Mouse (Mus musculus) limb, embryonic 13.5 days (tissue): ENCODE data around the gene Col15a1. TPM values are rescaled to one million over a fixed set of nuclear protein-coding genes. Genes with fewer than 3 reads are reported as not detected.

Source experiments
- ATAC-seq: fragments of 200-750 bp; cut with Nextera tagmentation; 2 replicates; pipeline ENCODE4 v1.8.0; 2017; ENCODE audit warnings: low read depth, moderate number of reproducible peaks, moderate TSS enrichment; ENCODE audit not compliant: low FRiP score
- H3K27ac ChIP-seq: fragments of 300-500 bp; sonication (generic); 2 replicates; pipeline ENCODE4 v1.5.1; 2015; ENCODE audit warnings: inconsistent platforms, mild to moderate bottlenecking, moderate library complexity
- H3K27me3 ChIP-seq: fragments of 300-500 bp; sonication (generic); 2 replicates; pipeline ENCODE4 v1.6.1; 2015; ENCODE audit warnings: mild to moderate bottlenecking, inconsistent platforms
- H3K36me3 ChIP-seq: fragments of 300-500 bp; sonication (generic); 2 replicates; pipeline ENCODE4 v1.6.1; 2015; ENCODE audit warnings: inconsistent platforms, mild to moderate bottlenecking, moderate library complexity
- H3K4me1 ChIP-seq: fragments of 300-500 bp; sonication (generic); 2 replicates; pipeline ENCODE4 v1.6.1; 2015; ENCODE audit warnings: inconsistent platforms
- H3K4me2 ChIP-seq: fragments of 300-500 bp; sonication (generic); replicated peaks from 2 replicates; pipeline ENCODE4 v1.6.1; 2015; ENCODE audit warnings: inconsistent platforms, mild to moderate bottlenecking, moderate library complexity
- H3K4me3 ChIP-seq: fragments of 300-500 bp; sonication (generic); 2 replicates; pipeline ENCODE4 v1.5.1; 2015; ENCODE audit warnings: moderate library complexity, mild to moderate bottlenecking, inconsistent platforms
- H3K9ac ChIP-seq: fragments of 300-500 bp; sonication (generic); 2 replicates; pipeline ENCODE4 v1.6.1; 2015; ENCODE audit warnings: mild to moderate bottlenecking, inconsistent platforms
- H3K9me3 ChIP-seq: fragments of 300-500 bp; sonication (generic); 2 replicates; pipeline ENCODE4 v1.6.1; 2016; ENCODE audit warnings: inconsistent platforms
- WGBS: fragments of 180-500 bp; shearing (Covaris S2); methylation state at CpG from one replicate; pipeline ENCODE4 v1.1.7; 2015; 5-methylcytosine and 5-hydroxymethylcytosine counted together
- polyA plus RNA-seq: library from polyadenylated mRNA; unstranded; fragments of >200 nt; fragmentation: Nextera tagmentation; extraction: Ambion mirVana; gene quantifications from 2 replicates; pipeline ENCODE4 v1.2.1, GENCODE M21; 2015

Col15a1 gene
- 19.1 and 19.3 TPM in 2 replicates for polyA plus RNA-seq

GRCm38 (mm10) chr4:47207969-47208420 is at the start of gene Col15a1:
TSS of gene Col15a1 (plus strand) at chr4:47208161.
- Histone ChIP-seq H3K4me2 (peak within 1 kb of the TSS; percentile 93), H3K4me1 (peaks cover 19% of the 10 kb centered on the region), H3K4me3 (peak within 1 kb of the TSS; percentile 56), H3K27me3 (peaks cover 83% of the 10 kb centered on the region), H3K27ac (no peak within 1 kb of the TSS), H3K9me3 (no peaks in the 10 kb centered on the region), H3K9ac (peak within 1 kb of the TSS; percentile 67), H3K36me3 (no peaks in the 10 kb centered on the region)
- under 1% methylated on average over 40 of the region's 45 CpGs for WGBS
- ATAC-seq: peak; percentile 46; the same call in 1 of the 2 replicates

DNA sequence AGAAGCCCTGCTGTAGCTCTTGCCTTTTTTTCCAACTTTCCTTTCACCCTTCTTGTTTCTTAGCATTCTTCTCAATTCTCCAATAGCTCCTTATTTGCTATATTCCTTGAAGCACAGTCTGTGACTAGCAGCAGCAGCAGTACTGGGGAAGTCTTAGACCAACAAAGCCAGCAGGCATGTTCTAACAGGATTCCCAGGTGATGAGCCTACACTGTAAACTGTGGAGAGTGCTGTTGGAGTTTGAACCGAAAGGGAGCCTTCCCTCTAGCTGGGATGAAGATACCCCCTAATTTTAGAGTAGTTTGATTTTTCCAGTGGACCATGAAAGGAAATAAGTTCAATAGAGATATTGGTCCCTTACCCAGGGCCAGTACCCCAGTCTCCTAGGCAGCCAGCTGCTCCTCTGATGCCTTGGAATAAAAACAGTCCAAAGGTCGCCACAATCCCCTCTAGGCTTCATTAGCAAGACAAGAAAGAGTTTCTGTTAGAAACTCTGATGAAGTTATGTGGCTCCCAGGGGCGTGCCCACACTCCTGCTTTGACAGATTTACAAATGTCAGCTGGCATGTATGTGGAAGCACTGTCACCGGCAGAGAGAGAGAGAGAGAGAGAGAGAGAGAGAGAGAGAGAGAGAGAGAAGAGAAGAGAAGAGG is 46.7 kb upstream of the Col15a1 start:
- Histone ChIP-seq H3K4me1 (peaks cover 8% of the 10 kb centered on the region; the same call in 1 of the 2 replicates), H3K27ac (no peak overlapping the region), H3K9me3 (0 out of 2 replicates have a peak, but pooled peaks cover 4% of the 10 kb centered on the region), H3K36me3 (no peaks in the 10 kb centered on the region), H3K27me3 (no peaks in the 10 kb centered on the region), H3K9ac (no peak overlapping the region), H3K4me2 (no peak overlapping the region), H3K4me3 (no peak overlapping the region)
- ATAC-seq: no peak
- 13% methylated on average over 3 of the region's 4 CpGs for WGBS

- no peak overlapping the region for H3K9ac ChIP-seq
- no peaks in the 10 kb centered on the region for H3K36me3 ChIP-seq
- H3K4me2 ChIP-seq: no peak overlapping the region
- H3K9me3 ChIP-seq: 0 out of 2 replicates have a peak, but pooled peaks cover 1% of the 10 kb centered on the region
- H3K4me3 ChIP-seq: no peak overlapping the region
- no peak overlapping the region for H3K27ac ChIP-seq
- WGBS: 60% methylated on average over 12 of the region's 12 CpGs
- H3K4me1 ChIP-seq: peaks cover 8% of the 10 kb centered on the region; the same call in 1 of the 2 replicates
- no peaks in the 10 kb centered on the region for H3K27me3 ChIP-seq
- ATAC-seq: no peak
Measured at GRCm38 (mm10) chr4:47161756-47162587, 46.0 kb upstream of the Col15a1 start.

- Histone ChIP-seq H3K9me3 (no peaks in the 10 kb centered on the region), H3K4me2 (no peak overlapping the region), H3K4me3 (no peak overlapping the region), H3K4me1 (peaks cover 8% of the 10 kb centered on the region), H3K9ac (no peak overlapping the region), H3K27me3 (no peaks in the 10 kb centered on the region), H3K36me3 (no peaks in the 10 kb centered on the region), H3K27ac (no peak overlapping the region)
- no peak for ATAC-seq
- WGBS: 59% methylated on average over 1 of the region's 1 CpGs
Measured at GRCm38 (mm10) chr4:47172314-47172713, 35.6 kb upstream of the Col15a1 start.

- no peak overlapping the region for H3K4me2 ChIP-seq
- peaks cover 10% of the 10 kb centered on the region for H3K4me1 ChIP-seq
- no peaks in the 10 kb centered on the region for H3K9me3 ChIP-seq
- H3K9ac ChIP-seq: no peak overlapping the region
- H3K27ac ChIP-seq: no peak overlapping the region
- no peaks in the 10 kb centered on the region for H3K27me3 ChIP-seq
- ATAC-seq: no peak
- 81% methylated on average over 8 of the region's 8 CpGs for WGBS
- H3K36me3 ChIP-seq: no peaks in the 10 kb centered on the region
- no peak overlapping the region for H3K4me3 ChIP-seq
Measured at GRCm38 (mm10) chr4:47177101-47177500, 30.9 kb upstream of the Col15a1 start.

GRCm38 (mm10) chr4:47178261-47178961 is 29.6 kb upstream of the Col15a1 start:
- Histone ChIP-seq H3K36me3 (no peaks in the 10 kb centered on the region), H3K27ac (no peak overlapping the region), H3K4me2 (no peak overlapping the region), H3K27me3 (no peaks in the 10 kb centered on the region), H3K4me3 (no peak overlapping the region), H3K9ac (no peak overlapping the region), H3K4me1 (peaks cover 10% of the 10 kb centered on the region), H3K9me3 (no peaks in the 10 kb centered on the region)
- ATAC-seq: no peak
- 71% methylated on average over 8 of the region's 8 CpGs for WGBS

GRCm38 (mm10) chr4:47179535-47179934 is 28.4 kb upstream of the Col15a1 start:
- H3K36me3 ChIP-seq: no peaks in the 10 kb centered on the region
- ATAC-seq: no peak
- no peak overlapping the region for H3K4me2 ChIP-seq
- no peaks in the 10 kb centered on the region for H3K9me3 ChIP-seq
- no peak overlapping the region for H3K9ac ChIP-seq
- 73% methylated on average over 5 of the region's 5 CpGs for WGBS
- no peaks in the 10 kb centered on the region for H3K27me3 ChIP-seq
- no peak overlapping the region for H3K27ac ChIP-seq
- peaks cover 10% of the 10 kb centered on the region for H3K4me1 ChIP-seq
- H3K4me3 ChIP-seq: no peak overlapping the region

GRCm38 (mm10) chr4:47184058-47184661 is 23.8 kb upstream of the Col15a1 start:
- Histone ChIP-seq H3K36me3 (no peaks in the 10 kb centered on the region), H3K4me1 (no peaks in the 10 kb centered on the region), H3K9me3 (no peaks in the 10 kb centered on the region), H3K4me3 (no peak overlapping the region), H3K27ac (no peak overlapping the region), H3K9ac (no peak overlapping the region), H3K27me3 (no peaks in the 10 kb centered on the region), H3K4me2 (no peak overlapping the region)
- 56% methylated on average over 6 of the region's 6 CpGs for WGBS
- no peak for ATAC-seq

DNA sequence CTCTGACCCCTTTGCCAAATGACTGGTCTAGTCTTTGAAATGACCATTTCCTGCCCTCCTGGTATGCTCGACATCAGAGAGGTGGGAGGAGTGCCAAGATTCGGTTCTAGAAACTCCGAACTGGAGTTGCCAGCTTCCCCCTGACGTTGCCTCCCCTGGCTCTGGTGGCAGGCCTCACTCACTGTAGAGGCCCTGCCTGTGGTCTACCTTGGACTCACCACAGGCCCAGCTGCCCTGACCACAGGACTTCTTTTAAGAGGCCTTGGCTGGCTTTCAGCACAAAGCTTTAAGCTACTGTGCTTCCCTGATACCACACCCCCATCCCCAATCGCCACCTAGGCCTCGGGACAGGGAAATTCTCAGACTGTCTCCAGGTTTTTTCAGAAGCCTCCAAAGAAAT is 21.4 kb upstream of the Col15a1 start:
- 65% methylated on average over 6 of the region's 6 CpGs for WGBS
- ATAC-seq: no peak
- H3K27ac ChIP-seq: no peak overlapping the region

DNA sequence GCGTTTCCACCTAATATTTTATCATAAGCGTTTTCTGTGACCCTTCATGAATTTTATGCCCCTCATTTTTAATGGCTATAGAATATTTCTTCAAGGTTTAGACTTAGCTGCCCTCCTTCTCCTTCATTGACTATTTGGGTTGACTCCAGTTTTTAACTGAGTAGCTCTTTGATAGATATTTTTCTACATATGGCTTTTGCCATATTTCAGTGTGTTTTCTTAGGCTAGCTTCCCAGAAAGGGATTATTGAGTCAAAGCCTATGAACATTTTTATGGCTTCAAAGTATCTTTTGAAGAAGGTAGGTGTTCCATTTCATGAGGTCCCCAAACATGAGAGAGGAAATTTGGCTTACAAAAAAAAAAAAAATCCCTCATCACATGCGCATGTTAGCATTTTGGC is 11.8 kb upstream of the Col15a1 start:
- no peak overlapping the region for H3K4me2 ChIP-seq
- H3K36me3 ChIP-seq: no peaks in the 10 kb centered on the region
- H3K27me3 ChIP-seq: peaks cover 27% of the 10 kb centered on the region; the same call in 1 of the 2 replicates
- H3K9ac ChIP-seq: no peak overlapping the region
- 48% methylated on average over 3 of the region's 3 CpGs for WGBS
- ATAC-seq: peak; percentile 51
- no peaks in the 10 kb centered on the region for H3K9me3 ChIP-seq
- peaks cover 7% of the 10 kb centered on the region; the same call in 1 of the 2 replicates for H3K4me1 ChIP-seq
- H3K27ac ChIP-seq: no peak overlapping the region
- no peak overlapping the region for H3K4me3 ChIP-seq

More for the DNA sequence above, 21.4 kb upstream of the Col15a1 start:
- Histone ChIP-seq H3K36me3 (no peaks in the 10 kb centered on the region), H3K9me3 (peaks cover 3% of the 10 kb centered on the region; the same call in 1 of the 2 replicates), H3K4me1 (no peaks in the 10 kb centered on the region), H3K4me3 (no peak overlapping the region), H3K9ac (no peak overlapping the region), H3K4me2 (no peak overlapping the region), H3K27me3 (peaks cover 4% of the 10 kb centered on the region; the same call in 1 of the 2 replicates)

DNA sequence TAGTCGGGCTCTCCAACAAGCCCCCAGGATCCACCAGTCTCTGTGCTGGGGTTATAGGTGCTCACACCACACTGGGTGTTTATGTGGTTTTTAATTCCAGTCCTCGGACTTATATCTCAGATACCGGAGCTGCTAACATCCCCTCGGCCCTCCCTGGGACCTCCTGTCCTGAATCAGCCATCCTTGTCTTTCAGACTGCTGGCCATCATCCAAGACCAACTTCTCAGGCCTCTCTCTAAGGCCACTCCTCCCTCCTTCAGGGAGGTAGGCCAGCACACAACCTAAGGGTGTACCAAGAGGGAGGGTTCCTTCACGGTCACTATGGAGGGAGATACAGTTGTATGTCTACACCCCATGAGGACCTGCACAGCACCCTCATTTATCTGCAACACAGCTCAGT is 4.3 kb upstream of the Col15a1 start:
- H3K4me3 ChIP-seq: no peak overlapping the region
- H3K36me3 ChIP-seq: no peaks in the 10 kb centered on the region
- no peaks in the 10 kb centered on the region for H3K9me3 ChIP-seq
- no peak for ATAC-seq
- no peak overlapping the region for H3K9ac ChIP-seq
- peaks cover 16% of the 10 kb centered on the region for H3K4me1 ChIP-seq
- H3K27ac ChIP-seq: no peak overlapping the region
- WGBS: 74% methylated on average over 5 of the region's 5 CpGs
- no peak overlapping the region for H3K4me2 ChIP-seq
- H3K27me3 ChIP-seq: peaks cover 60% of the 10 kb centered on the region
